Mouse (Mus musculus) common myeloid progenitor, adult 5-6 weeks (primary cell): ENCODE measurements at regions not wholly inside any gene's neighbourhood (a gene's known extent, or its start where the extent isn't known, plus 50 kb on each side); places are given as distances from the start of the nearest gene placed in this dataset.
A peak's percentile ranks its signal among the peaks of the same experiment; 100 is the strongest.
"Not testable (repeated sequence)": the region's sequence is repeated elsewhere in the genome, so short reads cannot be mapped to it uniquely, and the experiment has no call there.

Source experiments
- ATAC-seq: replicated peaks from 2 replicates; pipeline ENCODE4 v1.8.0; 2016; ENCODE audit warnings: low read depth, mild to moderate bottlenecking, moderate TSS enrichment, inconsistent platforms; ENCODE audit not compliant: poor library complexity, severe bottlenecking

- no peak for ATAC-seq
Observed at GRCm38 (mm10) chr17:52351293-52351692, 251.2 kb upstream of the Kcnh8 start.

GRCm38 (mm10) chr17:52350696-52351095, 251.8 kb upstream of the Kcnh8 start:
- no peak for ATAC-seq

GRCm38 (mm10) chr17:52349872-52350271, 252.6 kb upstream of the Kcnh8 start:
- no peak for ATAC-seq

- no peak for ATAC-seq
Observed at GRCm38 (mm10) chr17:52348481-52349083, 253.9 kb upstream of the Kcnh8 start.

- no peak for ATAC-seq
Observed at GRCm38 (mm10) chr17:52320586-52320985, 281.9 kb upstream of the Kcnh8 start.

- no peak for ATAC-seq
Observed at GRCm38 (mm10) chr17:52316976-52317375, 285.5 kb upstream of the Kcnh8 start.

- no peak for ATAC-seq
Observed at GRCm38 (mm10) chr17:52315879-52316278, 286.6 kb upstream of the Kcnh8 start.

GRCm38 (mm10) chr17:52315456-52315855, 287.1 kb upstream of the Kcnh8 start:
- ATAC-seq: not testable (repeated sequence)

GRCm38 (mm10) chr17:52312043-52312442, 290.5 kb upstream of the Kcnh8 start:
- ATAC-seq: no peak

- no peak for ATAC-seq
Observed at GRCm38 (mm10) chr17:52308789-52309188, 293.7 kb upstream of the Kcnh8 start.

- no peak for ATAC-seq
Observed at GRCm38 (mm10) chr17:52304133-52304532, 298.4 kb upstream of the Kcnh8 start.

GRCm38 (mm10) chr17:52303320-52303719, 299.2 kb upstream of the Kcnh8 start:
- no peak for ATAC-seq

- ATAC-seq: peak; percentile 56
Observed at GRCm38 (mm10) chr17:52299769-52300168, 302.7 kb upstream of the Kcnh8 start.

GRCm38 (mm10) chr17:52285392-52285791, 317.1 kb upstream of the Kcnh8 start:
- ATAC-seq: no peak

GRCm38 (mm10) chr17:52282264-52282663, 320.2 kb upstream of the Kcnh8 start:
- ATAC-seq: no peak

- ATAC-seq: 0 out of 2 replicates have a peak, but pooled peaks have one; percentile 42
Observed at GRCm38 (mm10) chr17:52278523-52278922, 324.0 kb upstream of the Kcnh8 start.

- ATAC-seq: no peak
Observed at GRCm38 (mm10) chr17:52268792-52269191, 333.7 kb upstream of the Kcnh8 start.

GRCm38 (mm10) chr17:52251284-52251683, 351.2 kb upstream of the Kcnh8 start:
- no peak for ATAC-seq

GRCm38 (mm10) chr17:52225584-52225983, 376.9 kb upstream of the Kcnh8 start:
- ATAC-seq: no peak

GRCm38 (mm10) chr17:52220422-52220821, 382.1 kb upstream of the Kcnh8 start:
- no peak for ATAC-seq

GRCm38 (mm10) chr17:52217411-52217810, 384.3 kb upstream of the Satb1 start:
- ATAC-seq: no peak

GRCm38 (mm10) chr17:52212944-52213343, 379.9 kb upstream of the Satb1 start:
- no peak for ATAC-seq
